Mouse (Mus musculus) left cerebral cortex, adult 8-10 months (tissue): ENCODE measurements at regions not wholly inside any gene's neighbourhood (a gene's known extent, or its start where the extent isn't known, plus 50 kb on each side); places are given as distances from the start of the nearest gene placed in this dataset.

ENCODE experiments used
- DNase-seq, 2 experiments: peaks; one replicate each; pipeline ENCODE4 v3.0.0; 2022; ENCODE audit warnings: low spot score in 2 of 2

- no peak for DNase-seq
Observed at GRCm38 (mm10) chr5:39181028-39181427, 304.4 kb upstream of the Clnk start.

- no peak for DNase-seq
Observed at GRCm38 (mm10) chr5:39177891-39178290, 301.3 kb upstream of the Clnk start.

GRCm38 (mm10) chr5:39176906-39177305 is 300.3 kb upstream of the Clnk start:
- no peak for DNase-seq

GRCm38 (mm10) chr5:39173491-39173890 is 296.9 kb upstream of the Clnk start:
- DNase-seq, result no peak

GRCm38 (mm10) chr5:39159651-39160050 is 283.0 kb upstream of the Clnk start:
- no peak for DNase-seq

GRCm38 (mm10) chr5:39155763-39156162 is 279.2 kb upstream of the Clnk start:
- DNase-seq, result no peak

- DNase-seq, result no peak
Observed at GRCm38 (mm10) chr5:39153291-39153794, 276.7 kb upstream of the Clnk start.

- no peak for DNase-seq
Observed at GRCm38 (mm10) chr5:39151917-39152316, 275.3 kb upstream of the Clnk start.

- DNase-seq, result no peak
Observed at GRCm38 (mm10) chr5:39150891-39151290, 274.3 kb upstream of the Clnk start.

GRCm38 (mm10) chr5:39145658-39146057 is 269.0 kb upstream of the Clnk start:
- peak in 1 of 2 experiments; percentile 28 for DNase-seq

- DNase-seq, result no peak
Observed at GRCm38 (mm10) chr5:39144225-39144624, 267.6 kb upstream of the Clnk start.

GRCm38 (mm10) chr5:39143648-39144047 is 267.0 kb upstream of the Clnk start:
- DNase-seq, result no peak

- no peak for DNase-seq
Observed at GRCm38 (mm10) chr5:39138375-39138774, 261.8 kb upstream of the Clnk start.

- DNase-seq, result no peak
Observed at GRCm38 (mm10) chr5:39128931-39129330, 252.3 kb upstream of the Clnk start.

GRCm38 (mm10) chr5:39126833-39127232 is 250.2 kb upstream of the Clnk start:
- DNase-seq, result no peak

- no peak for DNase-seq
Observed at GRCm38 (mm10) chr5:39126270-39126691, 249.7 kb upstream of the Clnk start.

GRCm38 (mm10) chr5:39110336-39110735 is 233.7 kb upstream of the Clnk start:
- no peak for DNase-seq

GRCm38 (mm10) chr5:39109526-39109925 is 232.9 kb upstream of the Clnk start:
- no peak for DNase-seq

- DNase-seq, result no peak
Observed at GRCm38 (mm10) chr5:39099113-39099512, 222.5 kb upstream of the Clnk start.

GRCm38 (mm10) chr5:39094875-39095274 is 218.3 kb upstream of the Clnk start:
- no peak for DNase-seq

- no peak for DNase-seq
Observed at GRCm38 (mm10) chr5:39076555-39077178, 200.1 kb upstream of the Clnk start.

GRCm38 (mm10) chr5:39069683-39070082 is 193.1 kb upstream of the Clnk start:
- DNase-seq, result no peak

GRCm38 (mm10) chr5:39063061-39063460 is 186.4 kb upstream of the Clnk start:
- peak in 1 of 2 experiments; percentile 77 for DNase-seq
